Mouse (Mus musculus) stomach, embryonic 16.5 days (tissue): Measurements from ENCODE around the gene Tmco1. TPM values are rescaled to one million over a fixed set of nuclear protein-coding genes. Genes with fewer than 3 reads are reported as not detected.
A peak's percentile ranks its signal among the peaks of the same experiment; 100 is the strongest.

ENCODE experiments used
- ATAC-seq: fragments of 200-750 bp; cut with Nextera tagmentation; 2 replicates; pipeline ENCODE4 v1.8.0; 2017; ENCODE audit warnings: moderate number of reproducible peaks, moderate TSS enrichment; ENCODE audit not compliant: insufficient read depth, low FRiP score
- H3K27ac ChIP-seq: fragments of 300-500 bp; sonication (generic); 2 replicates; pipeline ENCODE4 v1.5.1; 2014; ENCODE audit warnings: low read length
- H3K27me3 ChIP-seq: fragments of 300-500 bp; sonication (generic); 2 replicates; pipeline ENCODE4 v1.6.1; 2014; ENCODE audit warnings: low read length, control low read depth, mixed read lengths; ENCODE audit not compliant: control insufficient read depth, insufficient read depth
- H3K36me3 ChIP-seq: fragments of 300-500 bp; sonication (generic); 2 replicates; pipeline ENCODE4 v1.6.1; 2014; ENCODE audit warnings: low read length; ENCODE audit not compliant: control insufficient read depth, insufficient read depth
- H3K4me1 ChIP-seq: fragments of 300-500 bp; sonication (generic); 2 replicates; pipeline ENCODE4 v1.6.1; 2014; ENCODE audit warnings: low read length, control low read depth, mixed read lengths; ENCODE audit not compliant: control insufficient read depth, insufficient read depth
- H3K4me2 ChIP-seq: fragments of 300-500 bp; sonication (generic); 2 replicates; pipeline ENCODE4 v1.6.1; 2014; ENCODE audit warnings: low read depth, low read length, mixed read lengths
- H3K4me3 ChIP-seq: fragments of 300-500 bp; sonication (generic); replicated peaks from 2 replicates; pipeline ENCODE4 v1.5.1; 2014; ENCODE audit warnings: mild to moderate bottlenecking, low read length
- H3K9ac ChIP-seq: fragments of 300-500 bp; sonication (generic); 2 replicates; pipeline ENCODE4 v1.6.1; 2014; ENCODE audit warnings: low read length
- H3K9me3 ChIP-seq: fragments of 300-500 bp; sonication (generic); replicated peaks from 2 replicates; pipeline ENCODE4 v1.6.1; 2016; ENCODE audit warnings: low read length, control low read depth; ENCODE audit not compliant: control insufficient read depth
- WGBS: fragments of 180-500 bp; shearing (Covaris S2); extraction: QIAGEN DNeasy Blood & Tissue Kit; methylation state at CpG from one replicate; pipeline ENCODE4 v1.1.7; 2014; 5-methylcytosine and 5-hydroxymethylcytosine counted together
- polyA plus RNA-seq: library from polyadenylated mRNA; unstranded; fragments of >200 nt; fragmentation: Nextera tagmentation; extraction: Ambion mirVana; gene quantifications from 2 replicates; pipeline ENCODE4 v1.2.1, GENCODE M21; 2015

Tmco1 gene
- polyA plus RNA-seq, 1 experiment from 2014 or later = 112 TPM

- ATAC-seq = no peak
- peaks cover 18% of the 10 kb centered on the region for H3K4me1 ChIP-seq
- H3K4me2 ChIP-seq = no peak overlapping the region
- H3K9ac ChIP-seq = no peak overlapping the region
- H3K27me3 ChIP-seq = no peaks in the 10 kb centered on the region
- H3K36me3 ChIP-seq = no peaks in the 10 kb centered on the region
- H3K9me3 ChIP-seq = no peaks in the 10 kb centered on the region
- 77% methylated on average over 3 of the region's 3 CpGs for WGBS
- no peak overlapping the region for H3K27ac ChIP-seq
- H3K4me3 ChIP-seq = no peak overlapping the region
These were observed 26.1 kb upstream of the Tmco1 start for GRCm38 (mm10) chr1:167282112-167282511.

DNA sequence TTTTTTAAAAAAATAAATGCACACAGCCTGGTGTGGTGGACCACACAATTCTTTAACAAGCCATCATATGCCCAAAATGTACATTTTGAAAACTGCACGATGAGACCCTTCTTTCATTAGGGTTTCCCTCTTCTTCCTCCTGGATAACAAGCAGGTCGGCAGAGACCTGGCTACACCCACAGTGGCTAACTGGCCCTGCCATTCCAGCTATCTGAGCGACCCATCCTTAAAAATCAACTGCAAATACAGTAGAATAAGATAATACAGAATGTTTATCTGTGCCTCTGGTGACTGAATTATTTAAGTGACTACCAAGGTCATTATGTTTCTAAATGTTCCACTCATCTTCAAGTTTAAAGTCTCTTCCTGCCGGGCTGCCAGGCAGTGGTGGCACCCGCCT lies 25.4 kb upstream of the Tmco1 start:
- peak overlapping the region; percentile 90; the same call in 1 of the 2 replicates for H3K9ac ChIP-seq
- no peaks in the 10 kb centered on the region for H3K27me3 ChIP-seq
- H3K4me3 ChIP-seq = peak overlapping the region; percentile 62
- 41% methylated on average over 5 of the region's 5 CpGs for WGBS
- H3K4me2 ChIP-seq = peak overlapping the region; percentile 82
- no peak for ATAC-seq
- no peaks in the 10 kb centered on the region for H3K9me3 ChIP-seq
- no peak overlapping the region for H3K27ac ChIP-seq
- no peaks in the 10 kb centered on the region for H3K36me3 ChIP-seq
- H3K4me1 ChIP-seq = peaks cover 18% of the 10 kb centered on the region

DNA sequence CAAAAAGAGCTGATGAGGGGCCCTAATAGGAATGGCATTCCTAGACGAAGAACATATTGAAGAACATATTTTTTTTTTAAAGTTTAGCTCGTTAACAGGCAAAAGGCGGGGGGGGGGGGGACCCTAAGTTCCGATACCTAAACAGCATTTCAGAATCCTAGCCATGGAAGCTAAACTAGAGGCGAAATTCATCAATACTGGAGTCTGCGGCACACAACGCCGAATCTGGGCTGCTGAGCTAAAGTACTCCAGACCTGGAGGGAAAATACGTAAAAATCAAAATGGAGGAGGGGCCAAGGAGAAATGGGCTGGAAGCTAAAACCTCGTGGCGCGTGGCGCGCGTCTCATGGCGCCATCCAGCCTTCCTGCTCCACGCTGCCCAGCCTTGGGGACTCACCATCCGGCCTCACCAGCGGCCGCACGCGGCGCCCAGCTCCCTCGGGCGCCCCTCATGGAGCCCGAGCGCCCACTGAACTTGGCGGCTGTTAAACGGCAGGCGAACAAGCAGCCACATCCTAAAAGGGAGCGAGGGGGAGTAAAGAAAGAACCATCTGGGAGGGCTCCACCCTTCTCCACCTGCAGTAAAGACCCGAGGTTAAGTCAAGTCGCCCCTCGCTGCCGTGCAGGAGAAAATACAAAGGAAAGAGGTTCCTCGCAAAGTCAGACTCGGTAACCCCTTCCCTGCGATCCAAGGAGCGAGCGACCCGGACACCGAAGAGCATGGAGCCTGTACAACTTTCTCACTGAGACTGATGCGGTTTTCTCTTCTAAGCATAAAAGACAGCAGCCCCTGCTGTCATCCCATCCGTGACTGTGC lies 24.5 kb upstream of the Tmco1 start:
- no peaks in the 10 kb centered on the region for H3K9me3 ChIP-seq
- peaks cover 18% of the 10 kb centered on the region for H3K4me1 ChIP-seq
- under 1% methylated on average over 44 of the region's 44 CpGs for WGBS
- peak overlapping the region; percentile 82 for H3K4me2 ChIP-seq
- no peaks in the 10 kb centered on the region for H3K27me3 ChIP-seq
- peak overlapping the region; percentile 90 for H3K9ac ChIP-seq
- H3K4me3 ChIP-seq = peak overlapping the region; percentile 62
- peak overlapping the region; percentile 94 for H3K27ac ChIP-seq
- H3K36me3 ChIP-seq = no peaks in the 10 kb centered on the region
- no peak for ATAC-seq

- H3K4me2 ChIP-seq = peak overlapping the region; percentile 82
- H3K4me3 ChIP-seq = peak overlapping the region; percentile 62
- H3K27ac ChIP-seq = peak overlapping the region; percentile 94
- no peaks in the 10 kb centered on the region for H3K9me3 ChIP-seq
- H3K9ac ChIP-seq = peak overlapping the region; percentile 90
- peak; percentile 9; the same call in 1 of the 2 replicates for ATAC-seq
- H3K36me3 ChIP-seq = no peaks in the 10 kb centered on the region
- under 1% methylated on average over 73 of the region's 73 CpGs for WGBS
- H3K27me3 ChIP-seq = no peaks in the 10 kb centered on the region
- peaks cover 23% of the 10 kb centered on the region for H3K4me1 ChIP-seq
These were observed 23.8 kb upstream of the Tmco1 start for GRCm38 (mm10) chr1:167284258-167284836.

GRCm38 (mm10) chr1:167284837-167285319 lies 23.3 kb upstream of the Tmco1 start:
- H3K27me3 ChIP-seq = no peaks in the 10 kb centered on the region
- H3K4me3 ChIP-seq = peak overlapping the region; percentile 62
- H3K27ac ChIP-seq = peak overlapping the region; percentile 94
- H3K9me3 ChIP-seq = no peaks in the 10 kb centered on the region
- no peaks in the 10 kb centered on the region for H3K36me3 ChIP-seq
- H3K4me1 ChIP-seq = peaks cover 27% of the 10 kb centered on the region
- peak; percentile 94 for ATAC-seq
- H3K9ac ChIP-seq = peak overlapping the region; percentile 90
- H3K4me2 ChIP-seq = peak overlapping the region; percentile 82
- 0% methylated on average over 51 of the region's 51 CpGs for WGBS

- Histone ChIP-seq H3K4me1 (peaks cover 30% of the 10 kb centered on the region), H3K4me2 (peak within 1 kb of the TSS; percentile 82), H3K9ac (peak within 1 kb of the TSS; percentile 90), H3K27me3 (no peaks in the 10 kb centered on the region), H3K4me3 (peak within 1 kb of the TSS; percentile 62), H3K9me3 (no peaks in the 10 kb centered on the region), H3K36me3 (no peaks in the 10 kb centered on the region), H3K27ac (peak within 1 kb of the TSS; percentile 94)
- WGBS = 0% methylated on average over 2 of the region's 2 CpGs
- ATAC-seq = no peak
These were observed 23.0 kb upstream of the Tmco1 start, which contains the start of gene Uck2 for GRCm38 (mm10) chr1:167285320-167285355. Uck2 (minus strand) TSS chr1:167285320.

DNA sequence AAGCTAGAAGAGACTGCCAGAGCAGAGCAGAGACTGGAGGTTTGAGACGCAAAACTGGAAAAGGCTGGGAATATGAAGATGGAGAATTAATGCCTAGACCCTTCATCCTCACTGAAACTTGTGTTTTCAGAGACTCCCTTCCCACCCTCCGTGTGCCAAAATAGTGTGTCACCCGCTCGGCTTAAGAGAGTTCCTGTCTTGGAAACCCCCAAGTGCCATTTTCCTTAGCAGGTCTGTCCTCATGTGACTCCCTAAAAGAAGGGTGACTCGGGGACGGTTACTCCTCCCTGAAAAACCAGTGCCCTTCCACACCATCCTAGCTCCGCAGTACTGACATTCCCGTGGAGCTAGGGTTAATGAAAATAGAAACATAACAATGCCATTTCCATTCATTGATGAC lies 22.8 kb upstream of the Tmco1 start:
- H3K36me3 ChIP-seq = no peaks in the 10 kb centered on the region
- peak overlapping the region; percentile 82 for H3K4me2 ChIP-seq
- no peak for ATAC-seq
- 2% methylated on average over 8 of the region's 8 CpGs for WGBS
- H3K9me3 ChIP-seq = no peaks in the 10 kb centered on the region
- H3K4me3 ChIP-seq = peak overlapping the region; percentile 62
- peak overlapping the region; percentile 94; the same call in 1 of the 2 replicates for H3K27ac ChIP-seq
- no peaks in the 10 kb centered on the region for H3K27me3 ChIP-seq
- peak overlapping the region; percentile 90 for H3K9ac ChIP-seq
- H3K4me1 ChIP-seq = peaks cover 32% of the 10 kb centered on the region

GRCm38 (mm10) chr1:167287156-167287555 lies 21.0 kb upstream of the Tmco1 start:
- no peak for ATAC-seq

GRCm38 (mm10) chr1:167288665-167289538 lies 19.3 kb upstream of the Tmco1 start:
- no peaks in the 10 kb centered on the region for H3K9me3 ChIP-seq
- no peak overlapping the region for H3K4me3 ChIP-seq
- H3K4me1 ChIP-seq = peaks cover 28% of the 10 kb centered on the region
- H3K27ac ChIP-seq = no peak overlapping the region
- H3K27me3 ChIP-seq = no peaks in the 10 kb centered on the region
- H3K4me2 ChIP-seq = no peak overlapping the region
- no peak overlapping the region for H3K9ac ChIP-seq
- H3K36me3 ChIP-seq = no peaks in the 10 kb centered on the region
- 40% methylated on average over 11 of the region's 11 CpGs for WGBS
- no peak for ATAC-seq

More at GRCm38 (mm10) chr1:167287156-167287555, 21.0 kb upstream of the Tmco1 start:
- Histone ChIP-seq H3K4me1 (peaks cover 33% of the 10 kb centered on the region), H3K9ac (no peak overlapping the region), H3K36me3 (no peaks in the 10 kb centered on the region), H3K4me2 (no peak overlapping the region), H3K27ac (no peak overlapping the region), H3K4me3 (no peak overlapping the region), H3K9me3 (no peaks in the 10 kb centered on the region), H3K27me3 (no peaks in the 10 kb centered on the region)
- WGBS = 75% methylated on average over 5 of the region's 5 CpGs
